Mouse (Mus musculus) testis, adult 2 months (tissue): ENCODE measurements around the gene Ovca2.

ENCODE experiments used
- CTCF ChIP-seq: fragments of 200-500 bp; IDR thresholded peaks from 2 replicates; pipeline ENCODE4 v1.5.1; 2012; ENCODE audit warnings: low read depth, mild to moderate bottlenecking, inconsistent platforms, low read length, moderate library complexity; ENCODE audit not compliant: control insufficient read depth, insufficient read depth, insufficient replicate concordance
- POLR2A ChIP-seq: fragments of 200-500 bp; IDR thresholded peaks from 2 replicates; pipeline ENCODE4 v1.6.1; 2012; ENCODE audit warnings: low read depth, mild to moderate bottlenecking, inconsistent platforms, low read length, moderate library complexity; ENCODE audit not compliant: control insufficient read depth

DNA sequence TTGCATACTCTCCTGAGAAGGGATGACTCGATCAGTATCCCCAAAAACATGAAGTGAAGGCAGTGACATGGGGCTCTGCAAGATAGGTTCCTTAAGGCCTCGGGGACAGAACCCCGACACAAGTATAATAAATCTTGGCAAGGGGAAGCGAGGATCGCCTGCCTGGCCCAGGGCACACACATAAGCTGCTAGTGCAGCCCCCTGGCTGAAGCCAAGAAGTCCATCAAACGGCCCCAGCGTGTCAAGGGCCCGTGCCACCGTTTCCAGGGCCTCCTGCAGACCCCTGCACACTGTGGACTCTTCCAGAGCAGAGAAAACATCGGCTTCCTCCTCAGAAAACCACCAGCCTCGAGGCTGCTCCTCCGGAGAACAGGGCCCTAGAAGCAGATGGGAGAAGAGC lies 624 bp downstream of the Ovca2 start:
- TF ChIP-seq CTCF: no peak
- no peak for TF ChIP-seq POLR2A
